Mouse (Mus musculus): ENCODE results near the gene Aoah. TPM values are rescaled to one million over a fixed set of nuclear protein-coding genes. Genes with fewer than 3 reads are reported as not detected.

Gene Aoah
- 4.8 TPM for polyA plus RNA-seq (2015; fragmentation: Illumina TruSeq; extraction: RNeasy Lipid Tissue Mini Kit (QIAGEN cat#74804); ENCODE audit: insufficient read depth, low replicate concordance)

DNA sequence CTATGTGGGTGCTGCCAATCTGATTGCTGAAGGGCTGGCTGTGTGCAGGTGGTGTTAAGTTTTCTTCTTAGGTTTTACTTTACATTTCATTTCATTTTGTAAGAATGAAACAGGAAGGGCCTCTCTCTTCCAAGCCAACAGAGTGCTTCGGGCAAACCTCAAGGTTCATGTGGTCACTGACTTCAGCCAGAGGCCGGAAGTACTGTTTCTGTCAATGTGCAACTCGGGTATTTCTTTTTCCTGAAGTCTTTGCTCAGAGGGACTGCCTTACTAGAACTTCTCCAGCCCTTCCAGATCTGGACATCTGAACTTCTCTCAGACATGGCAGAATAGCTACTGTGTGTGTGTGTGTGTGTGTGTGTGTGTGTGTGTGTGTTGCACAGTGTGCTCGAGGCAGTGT lies at the start of gene Aoah:
TSS of gene Aoah (plus strand) at position 213 of the 400 bp plus-strand sequence.

DNA sequence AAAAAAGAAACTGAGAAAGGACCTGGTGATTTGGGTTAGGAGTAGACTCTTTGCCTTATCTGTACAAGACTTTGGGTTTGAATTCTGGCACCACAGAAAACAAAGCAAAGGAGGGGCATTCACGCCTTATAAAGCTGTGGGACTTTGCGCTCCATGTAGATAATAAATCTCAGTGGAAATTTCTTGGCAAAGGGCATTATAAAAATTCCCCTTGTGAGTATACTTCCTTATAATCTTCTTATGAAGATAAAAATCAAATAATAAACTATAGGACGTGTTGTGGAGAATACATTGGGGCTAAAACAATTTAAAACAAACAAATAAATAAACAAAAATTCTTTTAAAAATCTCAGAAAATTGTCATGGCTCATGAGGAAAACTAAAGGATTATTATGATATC lies 280.9 kb downstream of the Aoah start, which contains the start of gene Olfr1370:
TSS of gene Olfr1370 (minus strand) at position 101 of the 400 bp plus-strand sequence.

